Mouse (Mus musculus) CH12.LX (cell line): ENCODE data around the gene Pcgf1. TPM values are rescaled to one million over a fixed set of nuclear protein-coding genes. Genes with fewer than 3 reads are reported as not detected.

Source experiments
- DNase-seq: peaks from one replicate; pipeline ENCODE4 v3.0.0-alpha.2; 2013; ENCODE audit errors: extremely low read depth
- H3K27ac ChIP-seq: 2 replicates; pipeline ENCODE4 v1.5.1; 2012; ENCODE audit warnings: low read depth, mild to moderate bottlenecking, control low read depth, moderate library complexity; ENCODE audit not compliant: insufficient read depth
- H3K27me3 ChIP-seq: replicated peaks from 2 replicates; pipeline ENCODE3; 2012; ENCODE audit warnings: inconsistent platforms
- H3K36me3 ChIP-seq, 2 experiments: replicated peaks in 1 of 2; 2 replicates each; pipeline versions ENCODE3 to v1.6.1; 2012; ENCODE audit warnings: inconsistent platforms in 1 of 2, low read length in 1 of 2, mild to moderate bottlenecking in 1 of 2, mixed read lengths in 1 of 2, moderate library complexity in 1 of 2; ENCODE audit not compliant: control insufficient read depth in 1 of 2, insufficient read depth in 1 of 2
- H3K4me1 ChIP-seq, 2 experiments: 2 replicates each; pipeline ENCODE4 v1.6.1; 2012; ENCODE audit warnings: inconsistent platforms in 1 of 2, moderate library complexity in 1 of 2; ENCODE audit not compliant: insufficient read depth in 2 of 2, control insufficient read depth in 1 of 2
- H3K4me2 ChIP-seq: 2 replicates; pipeline ENCODE4 v1.6.1; 2012; ENCODE audit warnings: low read depth, mild to moderate bottlenecking, control low read depth; ENCODE audit not compliant: poor library complexity, insufficient read depth, severe bottlenecking
- H3K4me3 ChIP-seq, 3 experiments: fragments of 150-350 bp in 1 of 3; sonication (generic) in 1 of 3; replicated peaks in 1 of 3; 2 replicates each; pipeline versions ENCODE3 to v1.5.1; 2011 to 2012; ENCODE audit warnings: low read depth in 2 of 3, low read length in 2 of 3, mild to moderate bottlenecking in 2 of 3, moderate library complexity in 2 of 3, control low read depth in 1 of 3, improper control_type of control experiment in 1 of 3, inconsistent platforms in 1 of 3, mixed read lengths in 1 of 3; ENCODE audit not compliant: poor library complexity in 1 of 3
- H3K79me2 ChIP-seq: replicated peaks from 2 replicates; pipeline ENCODE4 v1.6.1; 2012; ENCODE audit warnings: mild to moderate bottlenecking, moderate library complexity; ENCODE audit not compliant: control insufficient read depth, poor library complexity, insufficient read depth, severe bottlenecking; ENCODE audit errors: extremely low read depth
- H3K9ac ChIP-seq: 2 replicates; pipeline ENCODE4 v1.6.1; 2012; ENCODE audit warnings: low read depth, mild to moderate bottlenecking, control low read depth, moderate library complexity; ENCODE audit not compliant: insufficient read depth
- H3K9me3 ChIP-seq: replicated peaks from 2 replicates; pipeline ENCODE3; 2012; ENCODE audit warnings: low read length, inconsistent platforms, mixed read lengths
- CHD1 ChIP-seq: IDR thresholded peaks from 2 replicates; pipeline ENCODE4 v1.6.1; 2012; ENCODE audit warnings: low read depth, low read length, improper control_type of control experiment, inconsistent platforms
- CHD2 ChIP-seq: IDR thresholded peaks from 2 replicates; pipeline ENCODE4 v1.6.1; 2011; ENCODE audit warnings: low read length, improper control_type of control experiment
- E2F4 ChIP-seq: IDR thresholded peaks from 2 replicates; pipeline ENCODE4 v1.6.1; 2011; ENCODE audit warnings: low read depth, low read length, improper control_type of control experiment; ENCODE audit not compliant: insufficient replicate concordance
- ELF1 ChIP-seq: IDR thresholded peaks from 2 replicates; pipeline ENCODE4 v1.6.1; 2014; ENCODE audit warnings: low read depth, mild to moderate bottlenecking, inconsistent platforms, low read length, improper control_type of control experiment
- ETS1 ChIP-seq: conservative IDR thresholded peaks from 2 replicates; pipeline ENCODE4 v1.6.1; 2012; ENCODE audit warnings: low read depth, mild to moderate bottlenecking, inconsistent platforms, low read length, improper control_type of control experiment, moderate library complexity
- HCFC1 ChIP-seq: IDR thresholded peaks from 2 replicates; pipeline ENCODE4 v1.6.1; 2012; ENCODE audit warnings: low read depth, mild to moderate bottlenecking, inconsistent platforms, low read length, improper control_type of control experiment
- IRF4 ChIP-seq: IDR thresholded peaks from 2 replicates; pipeline ENCODE4 v1.6.1; 2014; ENCODE audit warnings: low read depth, mild to moderate bottlenecking, inconsistent platforms, low read length, improper control_type of control experiment
- JUN ChIP-seq: IDR thresholded peaks from 2 replicates; pipeline ENCODE4 v1.6.1; 2011; ENCODE audit warnings: low read depth, mild to moderate bottlenecking, low read length, improper control_type of control experiment, moderate library complexity; ENCODE audit not compliant: insufficient read depth
- KAT2A ChIP-seq: IDR thresholded peaks from 2 replicates; pipeline ENCODE4 v1.6.1; 2012; ENCODE audit warnings: low read length, improper control_type of control experiment, inconsistent platforms; ENCODE audit not compliant: insufficient replicate concordance
- MAFK ChIP-seq: IDR thresholded peaks from 2 replicates; pipeline ENCODE4 v1.6.1; 2011; ENCODE audit warnings: low read length, improper control_type of control experiment; ENCODE audit not compliant: insufficient replicate concordance
- MAX ChIP-seq: IDR thresholded peaks from 2 replicates; pipeline ENCODE4 v1.6.1; 2011; ENCODE audit warnings: low read length, improper control_type of control experiment
- MAZ ChIP-seq: IDR thresholded peaks from 2 replicates; pipeline ENCODE4 v1.6.1; 2012; ENCODE audit warnings: low read depth, mild to moderate bottlenecking, inconsistent platforms, low read length, improper control_type of control experiment, moderate library complexity
- MEF2A ChIP-seq: IDR thresholded peaks from 2 replicates; pipeline ENCODE4 v1.6.1; 2014; ENCODE audit warnings: low read depth, mild to moderate bottlenecking, inconsistent platforms, low read length, improper control_type of control experiment, borderline replicate concordance
- MXI1 ChIP-seq: IDR thresholded peaks from 2 replicates; pipeline ENCODE4 v1.6.1; 2011; ENCODE audit warnings: mild to moderate bottlenecking, low read depth, low read length, improper control_type of control experiment
- NELFE ChIP-seq: IDR thresholded peaks from 2 replicates; pipeline ENCODE4 v1.6.1; 2011; ENCODE audit warnings: low read depth, low read length, improper control_type of control experiment
- NRF1 ChIP-seq: IDR thresholded peaks from 2 replicates; pipeline ENCODE4 v1.6.1; 2014; ENCODE audit warnings: low read depth, mild to moderate bottlenecking, inconsistent platforms, low read length, improper control_type of control experiment, moderate library complexity
- PAX5 ChIP-seq: IDR thresholded peaks from 2 replicates; pipeline ENCODE4 v1.6.1; 2012; ENCODE audit warnings: low read length, inconsistent platforms, mixed read lengths
- POLR2A ChIP-seq: IDR thresholded peaks from 2 replicates; pipeline ENCODE4 v1.6.1; 2011; ENCODE audit warnings: low read depth, mild to moderate bottlenecking, improper control_type of control experiment, low read length
- POLR2AphosphoS2 ChIP-seq: IDR thresholded peaks from 2 replicates; pipeline ENCODE4 v1.6.1; 2011; ENCODE audit warnings: low read depth, low read length, improper control_type of control experiment
- RAD21 ChIP-seq: IDR thresholded peaks from 2 replicates; pipeline ENCODE4 v1.6.1; 2011; ENCODE audit warnings: low read depth, mild to moderate bottlenecking, low read length, improper control_type of control experiment, moderate library complexity
- RCOR1 ChIP-seq: conservative IDR thresholded peaks from 2 replicates; pipeline ENCODE4 v1.6.1; 2012; ENCODE audit warnings: low read depth, mild to moderate bottlenecking, inconsistent platforms, low read length, improper control_type of control experiment
- SIN3A ChIP-seq: IDR thresholded peaks from 2 replicates; pipeline ENCODE4 v1.6.1; 2012; ENCODE audit warnings: low read length, improper control_type of control experiment, inconsistent platforms
- SMC3 ChIP-seq: IDR thresholded peaks from 2 replicates; pipeline ENCODE4 v1.6.1; 2011; ENCODE audit warnings: low read depth, low read length, improper control_type of control experiment
- TCF12 ChIP-seq: IDR thresholded peaks from 2 replicates; pipeline ENCODE4 v1.6.1; 2014; ENCODE audit warnings: low read depth, mild to moderate bottlenecking, inconsistent platforms, low read length, improper control_type of control experiment
- USF1 ChIP-seq: IDR thresholded peaks from 2 replicates; pipeline ENCODE4 v1.6.1; 2014; ENCODE audit warnings: low read depth, mild to moderate bottlenecking, inconsistent platforms, low read length, improper control_type of control experiment
- USF2 ChIP-seq: conservative IDR thresholded peaks from 2 replicates; pipeline ENCODE4 v1.6.1; 2011; ENCODE audit warnings: low read depth, low read length, improper control_type of control experiment
- ZC3H11A ChIP-seq: IDR thresholded peaks from 2 replicates; pipeline ENCODE4 v1.6.1; 2012; ENCODE audit warnings: low read depth, mild to moderate bottlenecking, inconsistent platforms, low read length, improper control_type of control experiment
- ZKSCAN1 ChIP-seq: IDR thresholded peaks from 2 replicates; pipeline ENCODE4 v1.6.1; 2012; ENCODE audit warnings: low read depth, inconsistent platforms, low read length, improper control_type of control experiment, borderline replicate concordance
- ZMIZ1 ChIP-seq: IDR thresholded peaks from 2 replicates; pipeline ENCODE4 v1.6.1; 2012; ENCODE audit warnings: low read depth, mild to moderate bottlenecking, inconsistent platforms, low read length, improper control_type of control experiment
- dilution Hi-C: fragments of 300-500 bp; cut with MboI; formaldehyde crosslinking; loops from 2 replicates; pipeline ENCODE4 v1.14.3; 2020; ENCODE audit warnings: low sequenced_read_pairs; ENCODE audit not compliant: extremely low pct_unique_long_range_greater_than_20kb, extremely low pct_ligation_motif_present
- in situ Hi-C: fragments of 300-500 bp; cut with MboI; formaldehyde crosslinking; loops from 3 replicates; pipeline ENCODE4 v1.14.3; 2019; ENCODE audit warnings: low sequenced_read_pairs, low pct_ligation_motif_present, low pct_unique_long_range_greater_than_20kb, mixed read lengths
- polyA plus RNA-seq: library from polyadenylated mRNA; unstranded; fragments of >175 nt; gene quantifications from 2 replicates; pipeline ENCODE4 v1.2.1, GENCODE M21; 2012; ENCODE audit warnings: low read depth; ENCODE audit not compliant: insufficient read length
- total RNA-seq, 2 experiments: library from RNA; depleted of rRNA; stranded (reverse); fragments of 300-350 nt in 1 of 2; fragments of >200 nt in 1 of 2; gene quantifications; 2 replicates each; pipeline ENCODE4 v1.2.3; 2012 to 2014

Pcgf1 gene
- total and polyA plus RNA-seq, 3 experiments: 12.4 to 16.6 (median 12.5) TPM

- DNase-seq: no peak
- H3K4me2 ChIP-seq: no peak overlapping the region
- in situ Hi-C loops (loop anchor here (5.0 kb wide), 2 partner anchors 107 to 192 kb away; no protein-coding TSS in a partner anchor), dilution Hi-C loops (no loop called here)
- no peak overlapping the region for H3K27ac ChIP-seq
- TF ChIP-seq RAD21 (no peak), USF2 (no peak), HCFC1 (no peak), CHD2 (no peak), ELF1 (no peak), MAX (no peak), ETS1 (no peak), E2F4 (no peak), MAZ (no peak), ZKSCAN1 (no peak), SMC3 (no peak), NRF1 (no peak), CHD1 (no peak), MXI1 (no peak), IRF4 (no peak), POLR2AphosphoS2 (no peak)
- H3K9me3 ChIP-seq: no peaks in the 10 kb centered on the region
- no peak overlapping the region for H3K9ac ChIP-seq
- peaks cover 6 to 42% of the 10 kb centered on the region in 2 experiments for H3K36me3 ChIP-seq
- no peak overlapping the region for H3K4me3 ChIP-seq
- peaks cover 13 to 35% of the 10 kb centered on the region in 2 experiments for H3K4me1 ChIP-seq
- no peaks in the 10 kb centered on the region for H3K27me3 ChIP-seq
- H3K79me2 ChIP-seq: no peaks in the 10 kb centered on the region
Observed at GRCm38 (mm10) chr6:83104158-83104557, 26.5 kb downstream of the Pcgf1 start.

- Histone ChIP-seq H3K4me1 (peaks cover 13 to 39% of the 10 kb centered on the region in 2 experiments), H3K36me3 (peaks cover 9 to 63% of the 10 kb centered on the region in 2 experiments), H3K79me2 (peaks cover 14% of the 10 kb centered on the region), H3K27ac (no peak overlapping the region), H3K4me2 (peak overlapping the region; percentile 59), H3K4me3 (peak overlapping the region; percentile 70 to 100 (median 99)), H3K9me3 (no peaks in the 10 kb centered on the region), H3K27me3 (no peaks in the 10 kb centered on the region), H3K9ac (peak overlapping the region; percentile 77; the same call in 1 of the 2 replicates)
- in situ Hi-C loops (no loop called here), dilution Hi-C loops (no loop called here)
- DNase-seq: peak; percentile 88
- TF ChIP-seq PAX5: no peak
- 0 out of 2 replicates have a peak, but pooled peaks have one; percentile 11 for TF ChIP-seq TCF12
- TF ChIP-seq ZKSCAN1: no peak
- no peak for TF ChIP-seq ZC3H11A
- TF ChIP-seq SMC3: peak; percentile 70
- TF ChIP-seq KAT2A: no peak
- TF ChIP-seq POLR2AphosphoS2: no peak
- TF ChIP-seq POLR2A: no peak
- 0 out of 2 replicates have a peak, but pooled peaks have one; percentile 11 for TF ChIP-seq NELFE
- TF ChIP-seq MAX: peak; percentile 60; the same call in 1 of the 2 replicates
- TF ChIP-seq USF2: no peak
- no peak for TF ChIP-seq ZMIZ1
- no peak for TF ChIP-seq MXI1
- no peak for TF ChIP-seq E2F4
- no peak for TF ChIP-seq USF1
- no peak for TF ChIP-seq HCFC1
- no peak for TF ChIP-seq CHD2
- TF ChIP-seq NRF1: no peak
- TF ChIP-seq MAFK: no peak
- no peak for TF ChIP-seq MEF2A
- no peak for TF ChIP-seq JUN
- no peak for TF ChIP-seq RCOR1
- TF ChIP-seq SIN3A: peak; percentile 34; the same call in 1 of the 2 replicates
Observed at GRCm38 (mm10) chr6:83107566-83108400, 30.1 kb downstream of the Pcgf1 start.
